Mouse (Mus musculus) thymus, adult 2 months (tissue): ENCODE data around the gene Cadps2.

Experiments used
- CTCF ChIP-seq: fragments of 200-500 bp; IDR thresholded peaks from 2 replicates; pipeline ENCODE4 v1.5.1; 2012; ENCODE audit warnings: mild to moderate bottlenecking, control low read depth, low read length, moderate library complexity, borderline replicate concordance; ENCODE audit not compliant: control insufficient read depth, poor library complexity, insufficient read depth; ENCODE audit errors: extremely low read depth
- POLR2A ChIP-seq: fragments of 200-500 bp; IDR thresholded peaks from 2 replicates; pipeline ENCODE4 v1.6.1; 2012; ENCODE audit warnings: mild to moderate bottlenecking, low read length, control low read depth, moderate library complexity; ENCODE audit not compliant: control insufficient read depth, poor library complexity, insufficient read depth; ENCODE audit errors: extremely low read depth

DNA sequence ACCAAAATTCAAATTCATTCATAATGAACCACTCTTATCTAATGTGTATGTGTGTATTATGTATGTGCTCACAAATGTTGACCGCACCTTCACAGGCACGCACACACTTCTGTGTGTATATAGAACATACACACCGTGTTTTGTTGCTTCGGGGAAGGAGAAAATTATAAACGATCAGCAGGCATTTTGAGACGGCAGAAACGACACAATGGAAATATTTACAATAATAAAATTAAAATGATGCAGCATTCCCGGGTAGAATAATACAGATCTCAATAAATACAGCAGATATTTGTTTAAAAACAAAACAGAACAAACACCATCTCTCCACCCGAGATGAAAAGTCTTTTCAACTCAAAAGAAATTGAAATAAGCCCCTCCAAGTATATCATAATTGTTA lies 594.1 kb downstream of the Cadps2 start:
- no peak for TF ChIP-seq POLR2A
- TF ChIP-seq CTCF = no peak
